Mouse (Mus musculus) liver, adult 2 months (tissue): ENCODE measurements at regions not wholly inside any gene's neighbourhood (a gene's known extent, or its start where the extent isn't known, plus 50 kb on each side); places are given as distances from the start of the nearest gene placed in this dataset.

Source experiments
- DNase-seq: peaks from one replicate; pipeline ENCODE4 v3.0.0-alpha.2; 2011; ENCODE audit warnings: low read depth, low spot score; ENCODE audit errors: extremely low read depth
- H3K27ac ChIP-seq: fragments of 200-500 bp; replicated peaks from 2 replicates; pipeline ENCODE4 v1.5.1; 2012; ENCODE audit warnings: low read depth, mild to moderate bottlenecking, control low read depth, inconsistent platforms, low read length; ENCODE audit not compliant: insufficient read depth
- H3K27me3 ChIP-seq: fragments of 200-500 bp; 2 replicates; pipeline ENCODE4 v1.6.1; 2012; ENCODE audit warnings: mild to moderate bottlenecking, moderate library complexity, low read length, inconsistent platforms; ENCODE audit not compliant: control insufficient read depth, insufficient read depth
- H3K36me3 ChIP-seq: fragments of 200-500 bp; 2 replicates; pipeline ENCODE4 v1.6.1; 2012; ENCODE audit warnings: low read length, inconsistent platforms; ENCODE audit not compliant: control insufficient read depth, insufficient read depth
- H3K4me1 ChIP-seq: fragments of 200-500 bp; 2 replicates; pipeline ENCODE4 v1.6.1; 2011; ENCODE audit warnings: low read length; ENCODE audit not compliant: control insufficient read depth, insufficient read depth
- H3K4me3 ChIP-seq: fragments of 200-500 bp; 2 replicates; pipeline ENCODE4 v1.5.1; 2011; ENCODE audit warnings: low read depth, mild to moderate bottlenecking, control low read depth, low read length, moderate library complexity; ENCODE audit not compliant: insufficient read depth
- H3K79me2 ChIP-seq: fragments of 200-500 bp; 2 replicates; pipeline ENCODE4 v1.6.1; 2012; ENCODE audit warnings: inconsistent platforms, mild to moderate bottlenecking, low read length, moderate library complexity; ENCODE audit not compliant: control insufficient read depth, insufficient read depth
- H3K9ac ChIP-seq: fragments of 200-500 bp; 2 replicates; pipeline ENCODE4 v1.6.1; 2012; ENCODE audit warnings: low read depth, mild to moderate bottlenecking, control low read depth, inconsistent platforms, low read length
- CTCF ChIP-seq: fragments of 200-500 bp; IDR thresholded peaks from 2 replicates; pipeline ENCODE4 v1.5.1; 2011; ENCODE audit warnings: low read depth, low read length, control low read depth
- POLR2A ChIP-seq: fragments of 200-500 bp; IDR thresholded peaks from 2 replicates; pipeline ENCODE4 v1.6.1; 2011; ENCODE audit warnings: low read length, control low read depth; ENCODE audit not compliant: insufficient read depth; ENCODE audit errors: extremely low read depth
- WGBS: fragments of 180-500 bp; shearing (Covaris S2); methylation state at CpG from one replicate; pipeline ENCODE4 v1.1.7; 2018; 5-methylcytosine and 5-hydroxymethylcytosine counted together

- H3K79me2 ChIP-seq: no peaks in the 10 kb centered on the region
- no peak for DNase-seq
- 83% methylated on average over 8 of the region's 8 CpGs for WGBS
- TF ChIP-seq POLR2A (no peak), CTCF (no peak)
- H3K4me1 ChIP-seq: no peaks in the 10 kb centered on the region
- H3K27me3 ChIP-seq: no peaks in the 10 kb centered on the region
- no peak overlapping the region for H3K9ac ChIP-seq
- no peak overlapping the region for H3K4me3 ChIP-seq
- no peaks in the 10 kb centered on the region for H3K36me3 ChIP-seq
- H3K27ac ChIP-seq: no peak overlapping the region
Measured at GRCm38 (mm10) chr11:32993439-32993838, 153.8 kb downstream of the Fgf18 start.

- H3K4me3 ChIP-seq: no peak overlapping the region
- no peak for TF ChIP-seq POLR2A
Measured at GRCm38 (mm10) chr11:32991036-32991616, 156.1 kb downstream of the Fgf18 start.

GRCm38 (mm10) chr11:32990201-32990600 is 157.0 kb downstream of the Fgf18 start:
- Histone ChIP-seq H3K9ac (no peak overlapping the region), H3K36me3 (no peaks in the 10 kb centered on the region), H3K4me1 (no peaks in the 10 kb centered on the region), H3K27me3 (no peaks in the 10 kb centered on the region), H3K27ac (no peak overlapping the region), H3K4me3 (no peak overlapping the region), H3K79me2 (no peaks in the 10 kb centered on the region)
- TF ChIP-seq POLR2A (no peak), CTCF (no peak)
- DNase-seq: no peak
- WGBS: 84% methylated on average over 12 of the region's 12 CpGs

More at GRCm38 (mm10) chr11:32991036-32991616, 156.1 kb downstream of the Fgf18 start:
- H3K4me1 ChIP-seq: no peaks in the 10 kb centered on the region
- no peak overlapping the region for H3K9ac ChIP-seq
- no peaks in the 10 kb centered on the region for H3K27me3 ChIP-seq
- DNase-seq: no peak
- no peaks in the 10 kb centered on the region for H3K79me2 ChIP-seq
- H3K27ac ChIP-seq: no peak overlapping the region
- WGBS: 79% methylated on average over 5 of the region's 5 CpGs
- H3K36me3 ChIP-seq: no peaks in the 10 kb centered on the region

- TF ChIP-seq POLR2A (no peak), CTCF (no peak)
Measured at GRCm38 (mm10) chr11:32978899-32979298, 154.5 kb upstream of the Smim23 start.

GRCm38 (mm10) chr11:32976572-32976971 is 152.2 kb upstream of the Smim23 start:
- DNase-seq: no peak
- no peak overlapping the region for H3K4me3 ChIP-seq

More at GRCm38 (mm10) chr11:32978899-32979298, 154.5 kb upstream of the Smim23 start:
- Histone ChIP-seq H3K79me2 (no peaks in the 10 kb centered on the region), H3K9ac (no peak overlapping the region), H3K4me1 (no peaks in the 10 kb centered on the region), H3K27me3 (no peaks in the 10 kb centered on the region; the same call in 1 of the 2 replicates), H3K4me3 (no peak overlapping the region), H3K36me3 (no peaks in the 10 kb centered on the region), H3K27ac (no peak overlapping the region)
- no peak for DNase-seq
- WGBS: 87% methylated on average over 7 of the region's 7 CpGs

GRCm38 (mm10) chr11:32973453-32973852 is 149.0 kb upstream of the Smim23 start:
- WGBS: 71% methylated on average over 4 of the region's 4 CpGs
- no peaks in the 10 kb centered on the region for H3K4me1 ChIP-seq
- H3K27me3 ChIP-seq: no peaks in the 10 kb centered on the region
- no peaks in the 10 kb centered on the region for H3K79me2 ChIP-seq
- no peak overlapping the region for H3K9ac ChIP-seq
- no peak for DNase-seq
- H3K27ac ChIP-seq: no peak overlapping the region
- no peak overlapping the region for H3K4me3 ChIP-seq
- H3K36me3 ChIP-seq: no peaks in the 10 kb centered on the region
- no peak for TF ChIP-seq POLR2A
- no peak for TF ChIP-seq CTCF

More at GRCm38 (mm10) chr11:32976572-32976971, 152.2 kb upstream of the Smim23 start:
- H3K27me3 ChIP-seq: no peaks in the 10 kb centered on the region; the same call in 1 of the 2 replicates
- H3K9ac ChIP-seq: no peak overlapping the region
- no peak overlapping the region for H3K27ac ChIP-seq
- no peaks in the 10 kb centered on the region for H3K4me1 ChIP-seq
- no peaks in the 10 kb centered on the region for H3K36me3 ChIP-seq
- no peak for TF ChIP-seq POLR2A
- TF ChIP-seq CTCF: no peak
- no peaks in the 10 kb centered on the region for H3K79me2 ChIP-seq
- 85% methylated on average over 2 of the region's 2 CpGs for WGBS
